Mouse (Mus musculus): ENCODE results near the gene Limch1. TPM values are rescaled to one million over a fixed set of nuclear protein-coding genes. Genes with fewer than 3 reads are reported as not detected.

The Limch1 gene
- polyA plus RNA-seq, 2 experiments, result 44.4 to 85.3 TPM

- TF ChIP-seq POLR2A (IDR thresholded peaks at IDR 0.05; ENCODE audit: borderline replicate concordance, extremely low read depth, insufficient read depth, insufficient read length), result no peak
- Histone ChIP-seq H3K4me3 (replicated peaks; ENCODE audit: low read length) (no peak overlapping the region), H3K36me3 (ENCODE audit: control insufficient read depth, insufficient read depth, low read length) (peaks cover 23% of the 10 kb centered on the region), H3K27ac (replicated peaks; ENCODE audit: low read depth, low read length) (no peak overlapping the region), H3K4me2 (replicated peaks; ENCODE audit: low read depth, low read length, severe bottlenecking) (no peak overlapping the region), H3K4me1 (ENCODE audit: control insufficient read depth, insufficient read depth, low read length) (peaks cover 5% of the 10 kb centered on the region; the same call in 1 of the 2 replicates), H3K9me3 (ENCODE audit: control insufficient read depth, low read length) (no peaks in the 10 kb centered on the region), H3K27me3 (ENCODE audit: control insufficient read depth, insufficient read depth, low read length) (no peaks in the 10 kb centered on the region), H3K9ac (ENCODE audit: low read depth, low read length, severe bottlenecking) (no peak overlapping the region)
- ATAC-seq (ENCODE audit: low FRiP score, low read depth) (no peak), DNase-seq (ENCODE audit: low spot score) (no peak)
- WGBS, result 78% methylated on average over 3 of the region's 3 CpGs
These were observed 268.3 kb downstream of the Limch1 start for GRCm38 (mm10) chr5:67013926-67014325.

- DNase-seq (ENCODE audit: low spot score) (peak; percentile 83), ATAC-seq (ENCODE audit: low FRiP score, low read depth) (peak; percentile 44; the same call in 1 of the 2 replicates)
- 8% methylated on average over 7 of the region's 7 CpGs for WGBS
- Histone ChIP-seq H3K4me1 (ENCODE audit: control insufficient read depth, insufficient read depth, low read length) (0 out of 2 replicates have a peak, but pooled peaks cover 2% of the 10 kb centered on the region), H3K36me3 (ENCODE audit: control insufficient read depth, insufficient read depth, low read length) (peaks cover 28% of the 10 kb centered on the region), H3K9ac (ENCODE audit: low read depth, low read length, severe bottlenecking) (no peak overlapping the region), H3K9me3 (ENCODE audit: control insufficient read depth, low read length) (no peaks in the 10 kb centered on the region), H3K27ac (replicated peaks; ENCODE audit: low read depth, low read length) (no peak overlapping the region), H3K4me2 (replicated peaks; ENCODE audit: low read depth, low read length, severe bottlenecking) (no peak overlapping the region), H3K4me3 (replicated peaks; ENCODE audit: low read length) (no peak overlapping the region), H3K27me3 (ENCODE audit: control insufficient read depth, insufficient read depth, low read length) (no peaks in the 10 kb centered on the region)
- no peak for TF ChIP-seq POLR2A (IDR thresholded peaks at IDR 0.05; ENCODE audit: borderline replicate concordance, extremely low read depth, insufficient read depth, insufficient read length)
These were observed 270.8 kb downstream of the Limch1 start for GRCm38 (mm10) chr5:67016450-67016849.

- Histone ChIP-seq H3K4me2 (replicated peaks; ENCODE audit: low read depth, low read length, severe bottlenecking) (no peak overlapping the region), H3K27me3 (ENCODE audit: control insufficient read depth, insufficient read depth, low read length) (no peaks in the 10 kb centered on the region), H3K9ac (ENCODE audit: low read depth, low read length, severe bottlenecking) (no peak overlapping the region), H3K9me3 (ENCODE audit: control insufficient read depth, low read length) (no peaks in the 10 kb centered on the region), H3K36me3 (ENCODE audit: control insufficient read depth, insufficient read depth, low read length) (peaks cover 47% of the 10 kb centered on the region), H3K4me1 (ENCODE audit: control insufficient read depth, insufficient read depth, low read length) (peaks cover 12% of the 10 kb centered on the region), H3K4me3 (replicated peaks; ENCODE audit: low read length) (no peak overlapping the region), H3K27ac (replicated peaks; ENCODE audit: low read depth, low read length) (peak overlapping the region; percentile 44)
- WGBS, result 42% methylated on average over 10 of the region's 10 CpGs
- no peak for TF ChIP-seq POLR2A (IDR thresholded peaks at IDR 0.05; ENCODE audit: borderline replicate concordance, extremely low read depth, insufficient read depth, insufficient read length)
- peak; percentile 72 for DNase-seq (ENCODE audit: low spot score)
- peak; percentile 53 for ATAC-seq (ENCODE audit: low FRiP score, low read depth)
These were observed 278.9 kb downstream of the Limch1 start for GRCm38 (mm10) chr5:67024459-67025050.

- Histone ChIP-seq H3K4me3 (replicated peaks; ENCODE audit: low read length) (no peak overlapping the region), H3K27me3 (ENCODE audit: control insufficient read depth, insufficient read depth, low read length) (no peaks in the 10 kb centered on the region), H3K27ac (replicated peaks; ENCODE audit: low read depth, low read length) (peak overlapping the region; percentile 44; the same call in 1 of the 2 replicates), H3K4me1 (ENCODE audit: control insufficient read depth, insufficient read depth, low read length) (peaks cover 12% of the 10 kb centered on the region), H3K9ac (ENCODE audit: low read depth, low read length, severe bottlenecking) (no peak overlapping the region), H3K9me3 (ENCODE audit: control insufficient read depth, low read length) (no peaks in the 10 kb centered on the region), H3K4me2 (replicated peaks; ENCODE audit: low read depth, low read length, severe bottlenecking) (no peak overlapping the region), H3K36me3 (ENCODE audit: control insufficient read depth, insufficient read depth, low read length) (peaks cover 45% of the 10 kb centered on the region)
- no peak for TF ChIP-seq POLR2A (IDR thresholded peaks at IDR 0.05; ENCODE audit: borderline replicate concordance, extremely low read depth, insufficient read depth, insufficient read length)
- ATAC-seq (ENCODE audit: low FRiP score, low read depth) (no peak), DNase-seq (ENCODE audit: low spot score) (no peak)
- WGBS, result 70% methylated on average over 8 of the region's 8 CpGs
These were observed 279.5 kb downstream of the Limch1 start for GRCm38 (mm10) chr5:67025095-67025494.

GRCm38 (mm10) chr5:67025581-67025980, 280.0 kb downstream of the Limch1 start:
- H3K27ac ChIP-seq (replicated peaks; ENCODE audit: low read depth, low read length), result no peak overlapping the region
- H3K9me3 ChIP-seq (ENCODE audit: control insufficient read depth, low read length), result no peaks in the 10 kb centered on the region
- no peak overlapping the region for H3K9ac ChIP-seq (ENCODE audit: low read depth, low read length, severe bottlenecking)
- no peak for TF ChIP-seq POLR2A (IDR thresholded peaks at IDR 0.05; ENCODE audit: borderline replicate concordance, extremely low read depth, insufficient read depth, insufficient read length)
- ATAC-seq (ENCODE audit: low FRiP score, low read depth) (no peak), DNase-seq (ENCODE audit: low spot score) (no peak)
- H3K36me3 ChIP-seq (ENCODE audit: control insufficient read depth, insufficient read depth, low read length), result peaks cover 47% of the 10 kb centered on the region
- H3K4me1 ChIP-seq (ENCODE audit: control insufficient read depth, insufficient read depth, low read length), result peaks cover 12% of the 10 kb centered on the region
- no peak overlapping the region for H3K4me3 ChIP-seq (replicated peaks; ENCODE audit: low read length)
- H3K27me3 ChIP-seq (ENCODE audit: control insufficient read depth, insufficient read depth, low read length), result no peaks in the 10 kb centered on the region
- WGBS, result 71% methylated on average over 9 of the region's 10 CpGs
- H3K4me2 ChIP-seq (replicated peaks; ENCODE audit: low read depth, low read length, severe bottlenecking), result no peak overlapping the region
